Mouse (Mus musculus) E14TG2a.4 (cell line): ENCODE measurements around the gene Kif27.

Experiments
- CTCF ChIP-seq: conservative IDR thresholded peaks from 2 replicates; pipeline ENCODE4 v1.5.1; 2014; ENCODE audit warnings: low read length
- POU5F1 ChIP-seq: IDR thresholded peaks from 2 replicates; pipeline ENCODE4 v1.6.1; 2014; ENCODE audit warnings: low read length, borderline replicate concordance

DNA sequence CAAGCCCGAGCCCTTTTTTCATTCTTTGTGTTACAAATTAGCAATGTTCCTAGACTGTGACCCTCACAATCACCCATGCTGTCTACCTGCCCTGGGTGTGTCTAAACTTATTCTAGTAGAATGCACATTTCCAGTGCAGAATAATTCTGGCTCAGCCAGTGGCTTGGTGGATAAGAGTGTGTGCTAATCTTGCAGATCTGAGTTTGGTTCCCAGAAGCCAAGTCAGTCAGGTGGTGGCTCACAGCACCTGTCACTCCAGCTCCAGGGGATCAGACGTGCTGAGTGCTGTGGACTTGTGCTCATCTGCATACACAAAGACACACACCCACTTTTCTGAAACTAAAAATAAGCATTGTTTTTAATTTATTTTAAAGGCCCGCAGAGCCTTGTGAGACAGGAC lies 45.2 kb downstream of the Kif27 start:
- TF ChIP-seq CTCF (no peak), POU5F1 (no peak)
